Mouse (Mus musculus): Measurements from ENCODE around the gene Mreg. TPM values are rescaled to one million over a fixed set of nuclear protein-coding genes. Genes with fewer than 3 reads are reported as not detected.

Gene Mreg
- polyA plus RNA-seq (2014; fragmentation: Illumina TruSeq; extraction: RNeasy Lipid Tissue Mini Kit (QIAGEN cat#74804)), result 7.0 TPM

GRCm38 (mm10) chr1:72211701-72212699 is at the start of gene Mreg:
TSS of gene Mreg (minus strand) at chr1:72212307.

Other genes with a start within 250 kb of the Mreg start
- gene Pecr, start 72.0 kb upstream of the Mreg start, polyA plus RNA-seq (2014; fragmentation: Illumina TruSeq; extraction: RNeasy Lipid Tissue Mini Kit (QIAGEN cat#74804)), result 14.3 TPM
- 4.2 TPM for gene Tmem169, start 72.1 kb upstream of the Mreg start, polyA plus RNA-seq (2014; fragmentation: Illumina TruSeq; extraction: RNeasy Lipid Tissue Mini Kit (QIAGEN cat#74804))
- gene Xrcc5, start 95.1 kb upstream of the Mreg start, polyA plus RNA-seq (2014; fragmentation: Illumina TruSeq; extraction: RNeasy Lipid Tissue Mini Kit (QIAGEN cat#74804)), result 46.1 TPM